Mouse (Mus musculus) megakaryocyte, embryonic 14.5 days (primary cell): ENCODE data around the gene Kcnj10. TPM values are rescaled to one million over a fixed set of nuclear protein-coding genes. Genes with fewer than 3 reads are reported as not detected.

Source experiments
- H3K27me3 ChIP-seq: replicated peaks from 2 replicates; pipeline ENCODE3; 2012; ENCODE audit warnings: inconsistent platforms
- H3K36me3 ChIP-seq: replicated peaks from 2 replicates; pipeline ENCODE3; 2012; ENCODE audit warnings: low read length, inconsistent platforms, mixed read lengths
- H3K4me1 ChIP-seq: 2 replicates; pipeline ENCODE4 v1.6.1; 2012; ENCODE audit warnings: inconsistent platforms
- H3K4me3 ChIP-seq: replicated peaks from 2 replicates; pipeline ENCODE3; 2012; ENCODE audit warnings: moderate library complexity, mild to moderate bottlenecking, inconsistent platforms
- H3K9me3 ChIP-seq: 2 replicates; pipeline ENCODE4 v1.6.1; 2012; ENCODE audit warnings: inconsistent platforms
- FLI1 ChIP-seq: IDR thresholded peaks from 2 replicates; pipeline ENCODE4 v1.6.1; 2012; ENCODE audit warnings: low read length, inconsistent platforms, mixed read lengths
- GATA1 ChIP-seq: IDR thresholded peaks from 3 replicates; pipeline ENCODE4 v1.6.1; 2012; ENCODE audit warnings: mixed read lengths, low read length, inconsistent platforms, borderline replicate concordance
- polyA plus RNA-seq: library from polyadenylated mRNA; stranded (reverse); fragments of >175 nt; gene quantifications from 2 replicates; pipeline ENCODE4 v1.2.3, GENCODE M21; 2012; ENCODE audit warnings: low replicate concordance; ENCODE audit not compliant: insufficient read depth

Gene Kcnj10
- polyA plus RNA-seq, 1 experiment: 0.12 TPM

DNA sequence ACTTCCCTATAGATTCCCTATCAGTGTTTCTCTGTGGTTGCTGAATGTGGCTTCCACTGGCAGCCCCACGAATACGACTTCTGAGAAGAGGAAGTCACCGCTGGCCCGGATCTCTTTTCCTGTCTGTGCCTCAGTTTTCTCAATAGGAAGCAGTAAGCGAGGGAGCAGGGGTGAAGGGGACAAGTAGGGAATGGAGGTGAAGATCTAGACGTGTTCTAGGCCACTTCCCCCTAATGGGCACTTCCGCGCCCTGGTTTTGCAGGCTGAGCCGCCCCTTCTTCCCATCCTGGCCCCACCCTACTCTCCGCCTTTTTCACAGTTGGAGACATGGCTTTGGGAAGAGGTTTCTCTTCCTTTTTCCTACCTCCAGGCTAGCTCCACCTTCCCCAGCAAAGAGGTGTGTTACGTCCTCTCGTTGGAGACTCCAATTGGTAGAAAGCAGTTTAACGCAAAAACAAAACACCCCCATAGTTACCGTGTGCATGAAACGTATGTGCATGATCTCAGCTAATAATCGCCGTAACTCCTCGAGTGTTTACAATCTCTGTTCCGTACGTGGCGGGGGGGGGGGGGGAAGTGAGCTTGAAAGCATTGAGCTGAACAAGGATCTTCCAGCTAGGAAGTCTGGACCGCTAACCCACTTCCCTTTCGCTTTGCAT lies 29.6 kb upstream of the Kcnj10 start:
- peaks cover 66% of the 10 kb centered on the region for H3K4me1 ChIP-seq
- TF ChIP-seq FLI1 (no peak), GATA1 (no peak)
- peaks cover 6% of the 10 kb centered on the region for H3K36me3 ChIP-seq
- peaks cover 19% of the 10 kb centered on the region for H3K27me3 ChIP-seq
- H3K4me3 ChIP-seq: peak overlapping the region; percentile 99
- H3K9me3 ChIP-seq: no peaks in the 10 kb centered on the region

DNA sequence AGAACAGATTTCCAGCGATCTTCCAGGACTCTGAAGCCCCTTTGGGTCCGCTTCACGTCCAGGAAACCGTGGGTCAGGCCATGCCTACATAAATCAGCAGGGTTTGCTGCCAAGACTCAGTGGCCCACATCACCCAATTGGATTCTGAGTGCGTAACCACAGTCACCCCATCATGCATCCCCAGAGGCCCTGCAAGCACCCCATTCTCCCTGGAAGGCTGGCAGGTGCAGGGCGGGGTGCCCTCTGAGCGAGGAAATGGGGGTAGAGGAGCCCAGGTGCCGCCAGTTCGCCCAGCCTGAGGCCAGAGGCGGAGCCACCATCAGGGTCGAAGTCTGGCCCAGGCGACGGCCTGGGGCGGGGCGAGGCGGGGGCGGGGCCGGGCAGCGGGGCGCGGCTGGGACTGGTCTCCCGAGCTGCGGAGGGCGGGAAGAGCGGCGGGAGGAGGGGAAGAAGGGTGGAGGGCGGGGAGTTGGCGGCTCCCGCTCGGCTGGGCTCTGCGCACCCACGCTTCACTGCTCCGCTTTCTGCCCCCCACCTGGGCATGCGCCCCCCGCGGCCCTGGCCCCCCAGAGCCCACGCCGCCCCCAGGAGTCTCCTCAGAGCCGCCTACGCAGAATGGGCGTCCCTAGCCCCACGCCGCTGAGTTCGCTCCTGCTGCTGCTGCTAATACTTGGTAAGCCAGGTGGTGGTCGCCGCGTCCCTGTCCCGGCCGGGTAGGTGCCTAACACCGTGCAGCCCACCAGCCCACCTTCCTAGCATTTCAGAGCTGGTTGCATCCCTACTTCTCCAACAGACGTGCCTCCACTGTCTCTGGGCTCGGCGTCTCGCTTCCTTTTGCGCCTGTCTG lies 28.9 kb upstream of the Kcnj10 start:
- peaks cover 17% of the 10 kb centered on the region for H3K27me3 ChIP-seq
- H3K9me3 ChIP-seq: no peaks in the 10 kb centered on the region
- TF ChIP-seq FLI1 (no peak), GATA1 (no peak)
- peak overlapping the region; percentile 99 for H3K4me3 ChIP-seq
- H3K4me1 ChIP-seq: peaks cover 58% of the 10 kb centered on the region
- H3K36me3 ChIP-seq: peaks cover 12% of the 10 kb centered on the region

DNA sequence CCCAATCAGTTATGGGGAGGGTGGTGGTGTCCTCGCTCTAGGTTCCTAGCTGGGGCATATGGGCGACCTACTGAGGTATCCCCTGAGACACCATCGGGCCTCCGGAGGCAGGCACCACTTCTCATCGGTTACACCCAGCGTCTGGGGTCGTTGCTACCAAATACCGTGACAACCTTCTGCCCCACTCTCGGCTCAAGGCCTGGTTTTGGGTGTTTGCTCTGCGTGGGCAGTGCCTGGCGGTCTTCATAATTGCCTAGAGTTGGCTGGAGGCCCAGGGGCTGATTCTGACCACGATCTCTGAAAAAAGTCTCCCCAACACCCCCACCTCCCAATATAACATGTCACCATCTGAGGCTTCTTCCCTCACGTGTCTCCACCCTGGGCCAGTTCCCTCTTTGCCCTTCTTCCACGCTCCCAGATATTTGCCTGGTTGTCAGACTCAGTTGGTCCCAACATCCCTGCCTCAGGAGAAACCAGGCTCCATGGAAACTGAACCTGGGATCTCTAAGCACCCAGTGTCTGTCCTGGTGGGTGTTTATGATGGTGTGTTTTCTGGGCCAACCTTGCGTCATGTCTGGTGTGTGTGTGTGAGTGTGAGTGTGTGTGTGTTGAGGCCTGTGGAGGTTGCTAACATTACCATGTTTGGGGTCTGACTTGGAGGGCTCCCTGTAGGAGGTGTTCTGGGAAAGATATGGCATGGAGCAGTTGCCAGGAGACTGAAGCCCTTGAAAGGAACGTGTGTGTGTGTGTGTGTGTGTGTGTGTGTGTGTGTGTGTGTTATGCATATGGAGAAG lies 28.0 kb upstream of the Kcnj10 start:
- Histone ChIP-seq H3K9me3 (no peaks in the 10 kb centered on the region), H3K4me1 (peaks cover 56% of the 10 kb centered on the region), H3K27me3 (peaks cover 13% of the 10 kb centered on the region), H3K36me3 (peaks cover 20% of the 10 kb centered on the region), H3K4me3 (peak overlapping the region; percentile 99)
- TF ChIP-seq GATA1 (no peak), FLI1 (no peak)

DNA sequence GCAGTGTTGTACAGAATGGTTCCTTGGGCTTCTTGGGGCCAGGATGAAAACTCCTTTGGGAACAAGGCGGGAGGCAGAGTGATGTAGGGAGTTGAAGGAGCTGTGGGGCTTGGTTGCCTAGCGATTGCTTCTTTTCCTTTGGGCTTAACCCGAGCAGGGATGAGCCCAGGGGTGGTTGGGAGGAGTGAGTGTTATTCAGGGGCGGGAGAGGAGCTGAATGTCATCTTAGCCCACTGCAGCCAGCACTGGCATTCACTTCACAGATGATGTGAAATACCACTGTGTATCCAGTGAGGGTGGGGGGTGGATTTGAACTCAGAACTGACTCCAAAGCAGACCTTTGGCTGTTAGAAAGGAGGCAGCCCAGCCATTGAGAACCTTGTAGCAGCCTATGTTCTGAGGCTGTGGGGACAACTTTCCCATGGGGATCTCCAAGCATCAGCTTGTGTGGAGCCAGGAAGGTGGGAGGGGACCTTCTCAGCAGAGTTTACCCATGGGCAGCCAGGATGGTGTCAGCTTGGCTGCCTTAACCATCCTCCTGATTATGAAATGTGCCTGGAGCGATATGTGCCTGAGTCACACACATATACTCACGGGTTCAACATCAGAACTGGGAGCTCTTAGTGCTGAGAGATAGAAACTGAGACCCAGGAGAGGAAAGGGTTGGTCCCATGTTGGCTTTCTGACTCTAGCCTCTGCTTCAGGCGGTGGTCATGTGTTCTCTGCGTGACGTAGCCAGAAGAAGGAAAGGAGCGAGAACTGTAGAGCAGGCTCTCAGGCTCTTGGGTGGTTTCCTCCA lies 27.2 kb upstream of the Kcnj10 start:
- Histone ChIP-seq H3K4me3 (peak overlapping the region; percentile 65), H3K4me1 (peaks cover 56% of the 10 kb centered on the region), H3K27me3 (peaks cover 10% of the 10 kb centered on the region), H3K36me3 (peaks cover 29% of the 10 kb centered on the region), H3K9me3 (no peaks in the 10 kb centered on the region)
- no peak for TF ChIP-seq GATA1
- TF ChIP-seq FLI1: no peak

DNA sequence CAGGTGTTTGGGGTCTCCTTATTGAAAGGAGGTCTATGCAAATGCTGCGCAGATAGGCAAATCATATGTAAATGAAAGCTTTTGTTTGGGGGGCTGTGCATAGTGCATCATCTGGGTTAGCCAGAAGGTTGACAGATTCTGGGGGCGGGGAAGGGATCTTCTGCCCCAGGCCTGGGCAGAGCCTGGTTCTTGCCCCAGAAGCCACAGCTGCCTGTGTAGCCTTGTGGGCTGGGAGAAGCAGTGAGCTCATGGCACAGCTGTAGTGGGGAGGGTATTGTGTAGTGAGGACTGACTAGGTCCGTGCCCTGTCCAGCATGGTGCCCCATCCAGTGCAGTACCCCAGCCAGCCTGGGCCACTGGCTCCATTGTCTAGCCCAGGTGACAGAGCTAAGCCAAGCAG lies 26.1 kb upstream of the Kcnj10 start:
- H3K4me1 ChIP-seq: peaks cover 49% of the 10 kb centered on the region
- no peak for TF ChIP-seq FLI1
- no peak for TF ChIP-seq GATA1
- peaks cover 39% of the 10 kb centered on the region for H3K36me3 ChIP-seq
- peak overlapping the region; percentile 38 for H3K4me3 ChIP-seq
- H3K9me3 ChIP-seq: no peaks in the 10 kb centered on the region
- peaks cover 10% of the 10 kb centered on the region for H3K27me3 ChIP-seq

DNA sequence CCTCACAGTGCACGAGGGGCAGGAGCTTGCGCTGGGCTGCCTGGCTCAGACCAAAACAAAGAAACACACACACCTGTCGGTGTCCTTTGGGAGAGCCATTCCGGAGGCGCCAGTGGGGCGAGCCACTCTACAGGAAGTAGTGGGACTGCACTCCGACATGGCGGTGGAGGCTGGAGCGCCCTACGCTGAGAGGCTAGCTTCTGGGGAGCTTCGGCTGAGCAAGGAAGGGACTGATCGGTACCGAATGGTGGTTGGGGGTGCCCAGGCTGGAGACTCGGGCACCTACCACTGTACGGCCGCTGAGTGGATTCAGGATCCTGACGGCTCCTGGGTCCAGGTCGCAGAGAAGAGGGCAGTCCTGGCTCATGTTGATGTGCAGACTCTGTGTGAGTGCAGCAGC lies 23.6 kb upstream of the Kcnj10 start:
- Histone ChIP-seq H3K4me3 (no peak overlapping the region), H3K4me1 (peaks cover 26% of the 10 kb centered on the region), H3K9me3 (no peaks in the 10 kb centered on the region), H3K36me3 (peaks cover 53% of the 10 kb centered on the region), H3K27me3 (peaks cover 17% of the 10 kb centered on the region)
- TF ChIP-seq FLI1 (no peak), GATA1 (no peak)

DNA sequence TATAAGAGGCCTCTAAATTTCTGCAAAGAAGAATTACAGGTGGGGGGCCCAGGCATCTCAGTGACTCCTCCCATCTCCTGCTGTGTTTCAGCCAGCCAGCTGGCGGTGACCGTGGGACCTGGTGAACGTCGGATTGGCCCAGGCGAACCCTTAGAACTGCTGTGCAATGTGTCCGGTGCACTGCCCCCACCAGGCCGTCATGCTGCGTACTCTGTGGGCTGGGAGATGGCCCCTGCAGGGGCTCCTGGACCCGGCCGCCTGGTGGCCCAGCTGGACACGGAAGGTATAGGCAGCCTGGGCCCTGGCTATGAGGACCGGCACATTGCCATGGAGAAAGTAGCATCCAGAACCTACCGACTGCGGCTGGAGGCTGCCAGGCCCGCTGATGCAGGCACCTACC lies 23.1 kb upstream of the Kcnj10 start:
- peaks cover 21% of the 10 kb centered on the region for H3K4me1 ChIP-seq
- H3K4me3 ChIP-seq: no peak overlapping the region
- H3K36me3 ChIP-seq: peaks cover 58% of the 10 kb centered on the region
- H3K27me3 ChIP-seq: peaks cover 22% of the 10 kb centered on the region
- TF ChIP-seq FLI1 (no peak), GATA1 (no peak)
- H3K9me3 ChIP-seq: no peaks in the 10 kb centered on the region

DNA sequence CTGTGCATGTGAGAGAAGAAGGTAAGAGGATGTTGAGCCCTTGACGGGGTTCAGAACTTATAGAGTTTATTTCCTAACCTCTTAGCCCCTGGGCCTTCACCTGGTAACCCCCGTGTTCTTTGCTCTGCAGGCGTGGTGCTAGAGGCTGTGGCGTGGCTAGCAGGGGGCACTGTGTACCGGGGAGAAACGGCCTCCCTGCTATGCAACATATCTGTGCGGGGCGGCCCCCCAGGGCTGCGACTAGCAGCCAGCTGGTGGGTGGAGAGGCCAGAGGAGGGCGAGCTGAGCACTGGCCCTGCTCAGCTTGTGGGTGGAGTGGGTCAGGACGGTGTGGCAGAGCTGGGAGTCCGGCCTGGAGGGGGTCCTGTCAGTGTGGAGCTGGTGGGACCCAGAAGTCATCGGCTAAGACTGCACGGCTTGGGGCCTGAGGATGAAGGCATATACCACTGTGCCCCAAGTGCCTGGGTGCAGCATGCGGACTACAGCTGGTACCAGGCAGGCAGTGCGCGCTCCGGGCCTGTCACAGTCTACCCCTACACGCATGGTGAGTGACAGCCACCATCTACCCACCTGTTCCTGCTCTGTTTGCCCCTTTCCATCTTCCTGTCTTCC lies 22.5 kb upstream of the Kcnj10 start:
- Histone ChIP-seq H3K4me3 (peak overlapping the region; percentile 33), H3K36me3 (peaks cover 59% of the 10 kb centered on the region), H3K9me3 (no peaks in the 10 kb centered on the region), H3K4me1 (peaks cover 15% of the 10 kb centered on the region), H3K27me3 (peaks cover 23% of the 10 kb centered on the region)
- TF ChIP-seq FLI1: no peak; the same call in 1 of the 2 replicates
- TF ChIP-seq GATA1: no peak
